Mouse (Mus musculus) CH12.LX (cell line): ENCODE results near the gene Klk8. TPM values are rescaled to one million over a fixed set of nuclear protein-coding genes. Genes with fewer than 3 reads are reported as not detected.

Experiments
- DNase-seq: peaks from one replicate; pipeline ENCODE4 v3.0.0-alpha.2; 2013; ENCODE audit errors: extremely low read depth
- H3K27ac ChIP-seq: 2 replicates; pipeline ENCODE4 v1.5.1; 2012; ENCODE audit warnings: low read depth, mild to moderate bottlenecking, control low read depth, moderate library complexity; ENCODE audit not compliant: insufficient read depth
- H3K27me3 ChIP-seq: replicated peaks from 2 replicates; pipeline ENCODE3; 2012; ENCODE audit warnings: inconsistent platforms
- H3K36me3 ChIP-seq, 2 experiments: replicated peaks in 1 of 2; 2 replicates each; pipeline versions ENCODE3 to v1.6.1; 2012; ENCODE audit warnings: inconsistent platforms in 1 of 2, low read length in 1 of 2, mild to moderate bottlenecking in 1 of 2, mixed read lengths in 1 of 2, moderate library complexity in 1 of 2; ENCODE audit not compliant: control insufficient read depth in 1 of 2, insufficient read depth in 1 of 2
- H3K4me1 ChIP-seq, 2 experiments: 2 replicates each; pipeline ENCODE4 v1.6.1; 2012; ENCODE audit warnings: inconsistent platforms in 1 of 2, moderate library complexity in 1 of 2; ENCODE audit not compliant: insufficient read depth in 2 of 2, control insufficient read depth in 1 of 2
- H3K4me2 ChIP-seq: 2 replicates; pipeline ENCODE4 v1.6.1; 2012; ENCODE audit warnings: low read depth, mild to moderate bottlenecking, control low read depth; ENCODE audit not compliant: poor library complexity, insufficient read depth, severe bottlenecking
- H3K4me3 ChIP-seq, 3 experiments: fragments of 150-350 bp in 1 of 3; sonication (generic) in 1 of 3; replicated peaks in 1 of 3; 2 replicates each; pipeline versions ENCODE3 to v1.5.1; 2011 to 2012; ENCODE audit warnings: low read depth in 2 of 3, low read length in 2 of 3, mild to moderate bottlenecking in 2 of 3, moderate library complexity in 2 of 3, control low read depth in 1 of 3, improper control_type of control experiment in 1 of 3, inconsistent platforms in 1 of 3, mixed read lengths in 1 of 3; ENCODE audit not compliant: poor library complexity in 1 of 3
- H3K79me2 ChIP-seq: replicated peaks from 2 replicates; pipeline ENCODE4 v1.6.1; 2012; ENCODE audit warnings: mild to moderate bottlenecking, moderate library complexity; ENCODE audit not compliant: control insufficient read depth, poor library complexity, insufficient read depth, severe bottlenecking; ENCODE audit errors: extremely low read depth
- H3K9ac ChIP-seq: 2 replicates; pipeline ENCODE4 v1.6.1; 2012; ENCODE audit warnings: low read depth, mild to moderate bottlenecking, control low read depth, moderate library complexity; ENCODE audit not compliant: insufficient read depth
- H3K9me3 ChIP-seq: replicated peaks from 2 replicates; pipeline ENCODE3; 2012; ENCODE audit warnings: low read length, inconsistent platforms, mixed read lengths
- BHLHE40 ChIP-seq: IDR thresholded peaks from 2 replicates; pipeline ENCODE4 v1.6.1; 2011; ENCODE audit warnings: mild to moderate bottlenecking, low read depth, low read length, improper control_type of control experiment
- CHD2 ChIP-seq: IDR thresholded peaks from 2 replicates; pipeline ENCODE4 v1.6.1; 2011; ENCODE audit warnings: low read length, improper control_type of control experiment
- CTCF ChIP-seq, 2 experiments: IDR thresholded peaks in 1 of 2; conservative IDR thresholded peaks in 1 of 2; 2 replicates each; pipeline ENCODE4 v1.5.1; 2011 to 2012; ENCODE audit warnings: low read depth in 2 of 2, low read length in 2 of 2, improper control_type of control experiment in 1 of 2, inconsistent platforms in 1 of 2, mild to moderate bottlenecking in 1 of 2, moderate library complexity in 1 of 2
- ELF1 ChIP-seq: IDR thresholded peaks from 2 replicates; pipeline ENCODE4 v1.6.1; 2014; ENCODE audit warnings: low read depth, mild to moderate bottlenecking, inconsistent platforms, low read length, improper control_type of control experiment
- HCFC1 ChIP-seq: IDR thresholded peaks from 2 replicates; pipeline ENCODE4 v1.6.1; 2012; ENCODE audit warnings: low read depth, mild to moderate bottlenecking, inconsistent platforms, low read length, improper control_type of control experiment
- IRF4 ChIP-seq: IDR thresholded peaks from 2 replicates; pipeline ENCODE4 v1.6.1; 2014; ENCODE audit warnings: low read depth, mild to moderate bottlenecking, inconsistent platforms, low read length, improper control_type of control experiment
- MAX ChIP-seq: IDR thresholded peaks from 2 replicates; pipeline ENCODE4 v1.6.1; 2011; ENCODE audit warnings: low read length, improper control_type of control experiment
- MEF2A ChIP-seq: IDR thresholded peaks from 2 replicates; pipeline ENCODE4 v1.6.1; 2014; ENCODE audit warnings: low read depth, mild to moderate bottlenecking, inconsistent platforms, low read length, improper control_type of control experiment, borderline replicate concordance
- MXI1 ChIP-seq: IDR thresholded peaks from 2 replicates; pipeline ENCODE4 v1.6.1; 2011; ENCODE audit warnings: mild to moderate bottlenecking, low read depth, low read length, improper control_type of control experiment
- MYC ChIP-seq: IDR thresholded peaks from 2 replicates; pipeline ENCODE4 v1.6.1; 2011; ENCODE audit warnings: low read depth, mild to moderate bottlenecking, improper control_type of control experiment, low read length
- NELFE ChIP-seq: IDR thresholded peaks from 2 replicates; pipeline ENCODE4 v1.6.1; 2011; ENCODE audit warnings: low read depth, low read length, improper control_type of control experiment
- NRF1 ChIP-seq: IDR thresholded peaks from 2 replicates; pipeline ENCODE4 v1.6.1; 2014; ENCODE audit warnings: low read depth, mild to moderate bottlenecking, inconsistent platforms, low read length, improper control_type of control experiment, moderate library complexity
- PAX5 ChIP-seq: IDR thresholded peaks from 2 replicates; pipeline ENCODE4 v1.6.1; 2012; ENCODE audit warnings: low read length, inconsistent platforms, mixed read lengths
- POLR2A ChIP-seq: IDR thresholded peaks from 2 replicates; pipeline ENCODE4 v1.6.1; 2011; ENCODE audit warnings: low read depth, mild to moderate bottlenecking, improper control_type of control experiment, low read length
- POLR2AphosphoS2 ChIP-seq: IDR thresholded peaks from 2 replicates; pipeline ENCODE4 v1.6.1; 2011; ENCODE audit warnings: low read depth, low read length, improper control_type of control experiment
- RCOR1 ChIP-seq: conservative IDR thresholded peaks from 2 replicates; pipeline ENCODE4 v1.6.1; 2012; ENCODE audit warnings: low read depth, mild to moderate bottlenecking, inconsistent platforms, low read length, improper control_type of control experiment
- SIN3A ChIP-seq: IDR thresholded peaks from 2 replicates; pipeline ENCODE4 v1.6.1; 2012; ENCODE audit warnings: low read length, improper control_type of control experiment, inconsistent platforms
- SMC3 ChIP-seq: IDR thresholded peaks from 2 replicates; pipeline ENCODE4 v1.6.1; 2011; ENCODE audit warnings: low read depth, low read length, improper control_type of control experiment
- TBP ChIP-seq: conservative IDR thresholded peaks from 2 replicates; pipeline ENCODE4 v1.6.1; 2011; ENCODE audit warnings: low read depth, low read length, improper control_type of control experiment
- TCF12 ChIP-seq: IDR thresholded peaks from 2 replicates; pipeline ENCODE4 v1.6.1; 2014; ENCODE audit warnings: low read depth, mild to moderate bottlenecking, inconsistent platforms, low read length, improper control_type of control experiment
- dilution Hi-C: fragments of 300-500 bp; cut with MboI; formaldehyde crosslinking; loops from 2 replicates; pipeline ENCODE4 v1.14.3; 2020; ENCODE audit warnings: low sequenced_read_pairs; ENCODE audit not compliant: extremely low pct_unique_long_range_greater_than_20kb, extremely low pct_ligation_motif_present
- in situ Hi-C: fragments of 300-500 bp; cut with MboI; formaldehyde crosslinking; loops from 3 replicates; pipeline ENCODE4 v1.14.3; 2019; ENCODE audit warnings: low sequenced_read_pairs, low pct_ligation_motif_present, low pct_unique_long_range_greater_than_20kb, mixed read lengths
- polyA plus RNA-seq: library from polyadenylated mRNA; unstranded; fragments of >175 nt; gene quantifications from 2 replicates; pipeline ENCODE4 v1.2.1, GENCODE M21; 2012; ENCODE audit warnings: low read depth; ENCODE audit not compliant: insufficient read length
- total RNA-seq, 2 experiments: library from RNA; depleted of rRNA; stranded (reverse); fragments of 300-350 nt in 1 of 2; fragments of >200 nt in 1 of 2; gene quantifications; 2 replicates each; pipeline ENCODE4 v1.2.3; 2012 to 2014

Gene Klk8
- total and polyA plus RNA-seq, 3 experiments: 5.3 to 51.2 (median 5.5) TPM

DNA sequence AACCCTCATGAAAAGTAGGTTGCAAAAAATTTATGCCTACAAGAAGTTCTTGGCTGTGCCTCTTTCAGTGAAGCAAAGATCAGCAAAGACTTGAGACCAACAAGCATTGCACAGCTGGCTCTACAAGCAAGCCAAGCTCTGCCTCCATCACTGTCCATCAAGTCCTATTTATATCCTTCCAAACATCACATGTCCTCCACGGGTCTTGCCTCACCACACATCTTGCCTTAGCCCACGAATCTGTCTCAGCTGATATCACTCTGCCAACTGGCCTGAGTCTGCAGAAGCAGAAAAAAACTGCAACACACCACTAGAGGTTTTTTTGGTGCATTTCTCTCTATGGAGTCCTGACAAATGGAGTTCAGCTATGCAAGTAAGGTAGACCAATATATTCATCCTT lies 44.6 kb upstream of the Klk8 start:
- Histone ChIP-seq H3K4me1 (no peaks in the 10 kb centered on the region), H3K9ac (no peak overlapping the region), H3K79me2 (no peaks in the 10 kb centered on the region), H3K36me3 (no peaks in the 10 kb centered on the region), H3K4me3 (no peak overlapping the region), H3K27me3 (peaks cover 49% of the 10 kb centered on the region), H3K27ac (no peak overlapping the region), H3K4me2 (no peak overlapping the region), H3K9me3 (no peaks in the 10 kb centered on the region)
- TF ChIP-seq SIN3A (no peak), MEF2A (no peak), IRF4 (no peak), RCOR1 (no peak), SMC3 (no peak), TCF12 (no peak)
- dilution Hi-C loops: no loop called here
- in situ Hi-C loops: no loop called here
- no peak for DNase-seq

- H3K4me1 ChIP-seq: no peaks in the 10 kb centered on the region
- no peaks in the 10 kb centered on the region for H3K9me3 ChIP-seq
- dilution Hi-C loops (no loop called here), in situ Hi-C loops (no loop called here)
- H3K27me3 ChIP-seq: peaks cover 66% of the 10 kb centered on the region
- TF ChIP-seq MAX (no peak), TBP (no peak), PAX5 (no peak), ELF1 (no peak), RCOR1 (no peak), CHD2 (no peak), MYC (no peak), CTCF (conservative IDR thresholded peaks at IDR 0.05 in 1 of 2, IDR thresholded peaks at IDR 0.05 in 1 of 2; ENCODE audit: low read depth in 2 of 2, low read length in 2 of 2) (no peak), HCFC1 (no peak), NELFE (no peak), POLR2AphosphoS2 (no peak), NRF1 (no peak), BHLHE40 (no peak), IRF4 (no peak), MXI1 (no peak), POLR2A (no peak)
- no peak overlapping the region for H3K4me2 ChIP-seq
- H3K9ac ChIP-seq: no peak overlapping the region
- no peak for DNase-seq
- no peak overlapping the region for H3K27ac ChIP-seq
- no peak overlapping the region for H3K4me3 ChIP-seq
- H3K36me3 ChIP-seq: no peaks in the 10 kb centered on the region
- H3K79me2 ChIP-seq: no peaks in the 10 kb centered on the region
Observed at GRCm38 (mm10) chr7:43766484-43766883, 30.9 kb upstream of the Klk8 start.
